Mouse (Mus musculus) midbrain, embryonic 16.5 days (tissue): Measurements from ENCODE around the gene Plpp7. TPM values are rescaled to one million over a fixed set of nuclear protein-coding genes. Genes with fewer than 3 reads are reported as not detected.

Experiments used
- ATAC-seq: fragments of 200-750 bp; cut with Nextera tagmentation; 2 replicates; pipeline ENCODE4 v1.8.0; 2017; ENCODE audit warnings: moderate TSS enrichment
- H3K27ac ChIP-seq: fragments of 300-500 bp; sonication (generic); 2 replicates; pipeline ENCODE4 v1.5.1; 2014; ENCODE audit warnings: mild to moderate bottlenecking, low read length, mixed read lengths
- H3K27me3 ChIP-seq: fragments of 300-500 bp; sonication (generic); 2 replicates; pipeline ENCODE4 v1.6.1; 2014; ENCODE audit warnings: low read depth, low read length, mixed read lengths; ENCODE audit not compliant: control insufficient read depth, insufficient read depth
- H3K36me3 ChIP-seq: fragments of 300-500 bp; sonication (generic); 2 replicates; pipeline ENCODE4 v1.6.1; 2014; ENCODE audit warnings: mild to moderate bottlenecking, low read length, moderate library complexity, mixed read lengths; ENCODE audit not compliant: control insufficient read depth, insufficient read depth
- H3K4me1 ChIP-seq: fragments of 300-500 bp; sonication (generic); 2 replicates; pipeline ENCODE4 v1.6.1; 2014; ENCODE audit warnings: mild to moderate bottlenecking, low read length, mixed read lengths; ENCODE audit not compliant: control insufficient read depth, insufficient read depth
- H3K4me2 ChIP-seq: fragments of 300-500 bp; sonication (generic); 2 replicates; pipeline ENCODE4 v1.6.1; 2014; ENCODE audit warnings: mild to moderate bottlenecking, low read length, mixed read lengths
- H3K4me3 ChIP-seq: fragments of 300-500 bp; sonication (generic); 2 replicates; pipeline ENCODE4 v1.5.1; 2014; ENCODE audit warnings: low read depth, mild to moderate bottlenecking, low read length, moderate library complexity, mixed read lengths
- H3K9ac ChIP-seq: fragments of 300-500 bp; sonication (generic); 2 replicates; pipeline ENCODE4 v1.6.1; 2014; ENCODE audit warnings: low read depth, low read length, mixed read lengths
- H3K9me3 ChIP-seq: fragments of 300-500 bp; sonication (generic); replicated peaks from 2 replicates; pipeline ENCODE4 v1.6.1; 2014; ENCODE audit warnings: mild to moderate bottlenecking, low read length, mixed read lengths; ENCODE audit not compliant: control insufficient read depth, poor library complexity, severe bottlenecking
- WGBS: fragments of 180-500 bp; shearing (Covaris S2); extraction: QIAGEN DNeasy Blood & Tissue Kit; methylation state at CpG from one replicate; pipeline ENCODE4 v1.1.7; 2014; 5-methylcytosine and 5-hydroxymethylcytosine counted together
- polyA plus RNA-seq: library from polyadenylated mRNA; unstranded; fragments of >200 nt; fragmentation: Nextera tagmentation; extraction: Ambion mirVana; gene quantifications from 2 replicates; pipeline ENCODE4 v1.2.1, GENCODE M21; 2015

The Plpp7 gene
- polyA plus RNA-seq, 1 experiment from 2014 or later: 28.4 TPM

DNA sequence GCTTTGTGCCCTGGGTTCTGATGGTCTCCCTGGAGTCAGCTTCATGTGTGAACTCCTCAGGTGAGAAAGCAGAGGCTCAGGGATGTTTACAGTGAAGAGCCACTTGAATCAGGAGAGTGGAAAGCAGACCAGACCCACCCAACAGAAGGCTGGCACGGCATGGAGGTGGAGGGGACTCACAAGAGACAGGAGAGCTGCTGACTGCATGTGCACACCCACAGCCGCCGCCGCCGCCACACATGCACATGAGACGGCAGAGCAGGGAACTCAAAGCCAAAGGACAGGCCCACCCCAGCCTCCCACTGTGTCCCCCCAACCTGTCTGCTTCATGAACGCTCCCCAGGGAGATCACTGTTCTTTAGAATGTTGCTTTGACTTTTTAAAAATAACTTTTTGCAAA is 8.8 kb downstream of the Plpp7 start:
- H3K27me3 ChIP-seq: no peaks in the 10 kb centered on the region
- no peak overlapping the region for H3K9ac ChIP-seq
- H3K9me3 ChIP-seq: no peaks in the 10 kb centered on the region
- WGBS: 83% methylated on average over 7 of the region's 7 CpGs
- H3K4me3 ChIP-seq: no peak overlapping the region
- H3K27ac ChIP-seq: no peak overlapping the region
- ATAC-seq: no peak
- no peak overlapping the region for H3K4me2 ChIP-seq
- H3K4me1 ChIP-seq: no peaks in the 10 kb centered on the region
- peaks cover 8% of the 10 kb centered on the region; the same call in 1 of the 2 replicates for H3K36me3 ChIP-seq

DNA sequence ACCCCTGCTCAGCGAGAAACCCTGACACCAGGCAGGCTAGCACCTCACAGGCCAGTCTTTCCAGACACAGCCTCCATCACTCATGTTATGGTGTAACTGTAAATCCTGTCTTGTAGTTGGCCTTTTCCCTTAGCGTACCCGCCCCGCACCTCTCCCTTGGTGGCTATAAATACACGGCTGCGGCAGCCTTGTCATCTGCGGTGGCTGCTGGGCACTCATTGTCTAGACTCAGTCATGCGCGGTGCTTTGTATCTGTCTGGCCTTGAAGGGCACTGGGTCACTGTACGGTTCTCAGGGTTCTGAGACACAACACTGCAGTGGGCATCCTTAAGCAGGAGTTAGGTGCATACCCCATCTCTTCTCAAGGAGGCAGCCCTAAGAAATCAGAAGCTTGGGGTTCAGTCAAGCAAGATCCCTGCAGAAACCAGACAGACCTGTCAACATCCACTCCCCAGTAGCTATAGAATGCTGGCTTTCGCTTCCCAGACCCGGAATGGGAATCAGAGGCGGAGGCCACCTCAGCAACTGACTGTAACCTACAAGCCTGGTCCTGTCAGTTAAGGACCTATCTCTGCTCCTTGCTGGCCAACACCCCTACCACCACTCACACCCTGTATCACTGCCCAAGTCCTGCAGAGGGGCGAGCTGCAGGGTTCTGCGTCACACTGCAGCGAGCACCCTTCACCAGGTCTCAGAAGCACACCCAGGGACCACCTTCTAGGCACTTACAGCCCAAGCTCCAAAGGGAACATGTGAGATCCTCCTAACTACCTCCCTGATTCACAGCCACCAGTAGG is 10.0 kb downstream of the Plpp7 start:
- H3K4me1 ChIP-seq: no peaks in the 10 kb centered on the region
- no peak overlapping the region for H3K27ac ChIP-seq
- no peaks in the 10 kb centered on the region for H3K27me3 ChIP-seq
- no peaks in the 10 kb centered on the region for H3K9me3 ChIP-seq
- ATAC-seq: no peak
- no peak overlapping the region for H3K4me2 ChIP-seq
- no peak overlapping the region for H3K4me3 ChIP-seq
- peaks cover 11% of the 10 kb centered on the region; the same call in 1 of the 2 replicates for H3K36me3 ChIP-seq
- 54% methylated on average over 16 of the region's 16 CpGs for WGBS
- no peak overlapping the region for H3K9ac ChIP-seq

DNA sequence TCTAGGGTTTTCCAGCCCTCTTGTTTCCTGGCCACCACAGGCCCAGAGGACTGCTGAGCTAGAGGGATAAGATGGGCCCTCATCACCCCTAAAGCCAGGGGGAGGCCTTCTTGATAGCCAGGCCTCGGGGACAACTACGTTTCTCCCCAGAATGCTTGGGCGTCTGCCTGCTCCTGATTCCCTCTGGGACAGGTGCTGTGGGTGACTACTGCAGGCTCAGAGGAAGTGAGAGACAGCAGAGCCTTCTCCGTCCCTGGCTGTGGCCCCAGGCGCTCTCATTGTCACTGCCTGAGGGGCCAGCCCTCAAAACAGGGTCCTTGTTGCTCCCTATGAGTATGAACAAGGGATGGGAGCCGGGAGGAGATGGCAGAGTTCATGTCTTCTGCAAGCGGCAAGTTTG is 10.6 kb downstream of the Plpp7 start:
- WGBS: 84% methylated on average over 7 of the region's 7 CpGs
- peaks cover 16% of the 10 kb centered on the region for H3K36me3 ChIP-seq
- H3K9ac ChIP-seq: no peak overlapping the region
- H3K27me3 ChIP-seq: no peaks in the 10 kb centered on the region
- no peak overlapping the region for H3K4me2 ChIP-seq
- no peak overlapping the region for H3K4me3 ChIP-seq
- no peaks in the 10 kb centered on the region for H3K9me3 ChIP-seq
- no peaks in the 10 kb centered on the region for H3K4me1 ChIP-seq
- ATAC-seq: no peak
- H3K27ac ChIP-seq: no peak overlapping the region

DNA sequence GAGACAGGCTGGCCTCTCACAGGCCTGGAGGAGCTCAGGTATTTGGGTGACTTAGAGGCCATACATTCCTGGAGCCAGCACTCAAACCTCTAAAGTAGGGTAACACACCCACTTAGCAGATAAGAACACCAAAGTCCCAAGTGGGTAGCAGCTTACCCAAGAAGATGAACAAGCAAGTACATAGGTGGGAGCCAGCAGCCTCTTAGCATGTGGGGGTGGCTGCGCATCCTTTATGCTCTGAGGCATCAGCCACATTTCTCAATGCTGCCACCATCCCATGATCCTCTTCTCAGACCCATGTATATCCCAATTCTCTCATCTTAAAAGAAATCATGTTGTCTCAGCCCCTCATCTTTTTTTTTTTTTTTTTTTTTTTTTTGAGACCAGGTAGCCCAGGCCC is 15.9 kb downstream of the Plpp7 start:
- no peak overlapping the region for H3K4me2 ChIP-seq
- no peak overlapping the region for H3K4me3 ChIP-seq
- H3K27me3 ChIP-seq: no peaks in the 10 kb centered on the region
- no peak overlapping the region for H3K27ac ChIP-seq
- no peak overlapping the region for H3K9ac ChIP-seq
- no peaks in the 10 kb centered on the region for H3K4me1 ChIP-seq
- no peak for ATAC-seq
- peaks cover 19% of the 10 kb centered on the region for H3K36me3 ChIP-seq
- no peaks in the 10 kb centered on the region for H3K9me3 ChIP-seq
- 94% methylated on average over 1 of the region's 1 CpGs for WGBS

GRCm38 (mm10) chr2:32112548-32112947 is 17.2 kb downstream of the Plpp7 start:
- no peaks in the 10 kb centered on the region for H3K27me3 ChIP-seq
- 66% methylated on average over 2 of the region's 2 CpGs for WGBS
- H3K36me3 ChIP-seq: peaks cover 19% of the 10 kb centered on the region
- no peak for ATAC-seq
- no peaks in the 10 kb centered on the region for H3K4me1 ChIP-seq
- H3K27ac ChIP-seq: no peak overlapping the region
- H3K9me3 ChIP-seq: no peaks in the 10 kb centered on the region
- H3K4me3 ChIP-seq: no peak overlapping the region
- no peak overlapping the region for H3K9ac ChIP-seq
- H3K4me2 ChIP-seq: no peak overlapping the region

DNA sequence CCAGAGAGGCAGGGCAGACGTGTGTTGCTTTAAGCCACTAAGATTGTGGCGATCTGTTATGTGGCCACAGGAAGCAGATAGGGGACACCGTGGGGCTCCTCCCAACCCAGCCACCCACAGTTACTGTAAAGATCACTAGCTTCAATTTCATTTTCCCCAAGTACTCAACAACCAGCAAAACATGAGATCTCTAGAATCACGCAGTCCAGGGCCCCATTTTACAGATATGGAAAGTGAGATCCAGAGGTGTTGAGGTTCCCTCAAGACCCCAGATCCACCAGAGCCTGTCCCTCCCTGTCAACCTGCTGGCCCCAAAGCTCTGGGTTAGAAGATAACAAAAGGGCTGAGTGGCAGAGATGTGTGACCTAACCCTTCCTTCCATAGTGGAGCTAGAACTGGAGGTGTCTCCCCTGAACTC is 20.5 kb downstream of the Plpp7 start:
- 94% methylated on average over 4 of the region's 4 CpGs for WGBS
- Histone ChIP-seq H3K4me2 (no peak overlapping the region), H3K27me3 (no peaks in the 10 kb centered on the region), H3K9me3 (no peaks in the 10 kb centered on the region), H3K27ac (no peak overlapping the region), H3K4me1 (no peaks in the 10 kb centered on the region), H3K4me3 (no peak overlapping the region), H3K36me3 (peaks cover 4% of the 10 kb centered on the region), H3K9ac (no peak overlapping the region)
- ATAC-seq: no peak

DNA sequence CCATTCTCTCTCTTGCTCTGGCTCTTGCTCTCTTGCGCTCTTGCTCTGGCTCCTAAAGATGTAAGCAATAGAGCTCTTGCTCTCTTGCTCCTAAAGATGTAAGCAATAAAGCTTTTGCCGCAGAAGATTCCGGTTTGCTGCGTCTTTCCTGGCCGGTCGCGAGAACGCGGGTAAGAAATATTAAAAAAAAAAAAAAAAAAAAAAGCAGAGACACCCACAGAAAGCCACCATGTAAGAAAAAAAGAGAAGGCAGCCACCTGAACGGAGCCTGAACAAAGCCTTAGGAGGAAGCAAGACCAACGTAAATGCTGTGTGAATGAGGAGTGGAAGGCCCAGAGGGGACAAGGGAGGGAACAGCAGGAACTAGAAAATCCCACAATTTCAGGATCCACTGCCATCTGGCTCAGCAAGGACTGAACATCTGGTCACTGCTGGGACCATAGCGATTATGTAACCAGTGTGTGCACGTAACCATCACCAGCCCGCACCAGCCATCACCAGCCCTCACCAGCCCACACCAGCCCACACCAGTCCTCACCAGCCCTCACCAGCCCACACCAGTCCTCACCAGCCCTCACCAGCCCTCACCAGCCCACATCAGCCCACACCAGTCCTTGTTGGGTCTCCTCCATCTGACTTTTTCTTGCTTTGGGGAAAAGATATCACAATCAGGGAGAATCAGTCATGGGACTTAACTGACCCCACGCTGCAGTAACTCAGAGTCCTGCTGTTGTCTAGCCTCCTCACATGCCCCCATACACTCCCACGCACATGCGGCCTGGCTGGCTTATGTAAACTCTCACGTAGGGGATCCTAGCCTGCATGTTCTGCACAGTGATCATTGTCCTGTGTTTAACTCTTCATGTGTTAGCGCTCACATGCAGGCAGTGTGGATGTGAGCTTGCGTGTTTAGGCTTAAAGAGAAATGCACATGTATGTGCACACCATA is 24.7 kb downstream of the Plpp7 start:
- Histone ChIP-seq H3K4me1 (no peaks in the 10 kb centered on the region), H3K36me3 (no peaks in the 10 kb centered on the region), H3K4me2 (no peak overlapping the region), H3K4me3 (no peak overlapping the region), H3K27ac (no peak overlapping the region), H3K9me3 (no peaks in the 10 kb centered on the region), H3K27me3 (no peaks in the 10 kb centered on the region), H3K9ac (no peak overlapping the region)
- WGBS: 90% methylated on average over 20 of the region's 20 CpGs
- no peak for ATAC-seq

DNA sequence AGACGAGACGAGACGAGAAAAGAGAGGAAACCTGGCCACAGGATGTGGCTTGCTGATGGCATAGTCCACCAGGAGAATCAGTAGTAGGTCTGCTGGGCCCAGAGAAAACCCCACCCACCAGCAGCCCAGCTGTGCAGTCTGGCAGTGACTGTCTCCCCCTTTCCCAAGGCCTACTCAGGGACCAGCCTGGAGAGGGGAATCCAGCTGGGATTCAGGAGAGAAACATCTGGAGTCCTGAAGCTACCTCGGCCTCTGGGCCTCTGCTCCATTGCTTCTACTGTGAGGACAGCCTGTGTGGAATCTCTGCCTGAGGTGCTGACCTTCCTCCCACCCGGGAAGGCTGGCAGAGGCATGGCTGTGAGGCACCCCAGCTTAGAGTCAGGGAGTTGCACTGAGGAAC is 25.8 kb downstream of the Plpp7 start:
- Histone ChIP-seq H3K36me3 (no peaks in the 10 kb centered on the region), H3K4me2 (no peak overlapping the region), H3K9ac (no peak overlapping the region), H3K27me3 (no peaks in the 10 kb centered on the region), H3K9me3 (no peaks in the 10 kb centered on the region), H3K4me3 (no peak overlapping the region), H3K27ac (no peak overlapping the region), H3K4me1 (no peaks in the 10 kb centered on the region)
- no peak for ATAC-seq
- 60% methylated on average over 5 of the region's 5 CpGs for WGBS

- Histone ChIP-seq H3K4me2 (no peak overlapping the region), H3K9me3 (no peaks in the 10 kb centered on the region), H3K27ac (no peak overlapping the region), H3K9ac (no peak overlapping the region), H3K27me3 (no peaks in the 10 kb centered on the region), H3K36me3 (no peaks in the 10 kb centered on the region), H3K4me3 (no peak overlapping the region), H3K4me1 (no peaks in the 10 kb centered on the region)
- no peak for ATAC-seq
- 78% methylated on average over 2 of the region's 2 CpGs for WGBS
Measured at GRCm38 (mm10) chr2:32121785-32122184, 26.5 kb downstream of the Plpp7 start.
